Mouse (Mus musculus) kidney, postnatal 0 days (tissue): ENCODE results near the gene Fosl1. TPM values are rescaled to one million over a fixed set of nuclear protein-coding genes. Genes with fewer than 3 reads are reported as not detected.
"Not testable (repeated sequence)": the region's sequence is repeated elsewhere in the genome, so short reads cannot be mapped to it uniquely, and the experiment has no call there.

ENCODE experiments used
- ATAC-seq: fragments of 200-750 bp; cut with Nextera tagmentation; replicated peaks from 2 replicates; pipeline ENCODE4 v1.8.0; 2017; ENCODE audit warnings: low read depth, moderate number of reproducible peaks, moderate TSS enrichment, moderate library complexity; ENCODE audit not compliant: low FRiP score
- DNase-seq: peaks from one replicate; pipeline ENCODE4 v3.0.0-alpha.2; 2016; ENCODE audit warnings: low spot score
- H3K27ac ChIP-seq: fragments of 300-500 bp; sonication (generic); 2 replicates; pipeline ENCODE4 v1.5.1; 2014; ENCODE audit warnings: mild to moderate bottlenecking
- H3K27me3 ChIP-seq: fragments of 300-500 bp; sonication (generic); 2 replicates; pipeline ENCODE4 v1.6.1; 2014; ENCODE audit warnings: low read length, mixed read lengths; ENCODE audit not compliant: insufficient read depth
- H3K36me3 ChIP-seq: fragments of 300-500 bp; sonication (generic); 2 replicates; pipeline ENCODE4 v1.6.1; 2014; ENCODE audit warnings: low read length, mixed read lengths; ENCODE audit not compliant: insufficient read depth
- H3K4me1 ChIP-seq: fragments of 300-500 bp; sonication (generic); replicated peaks from 2 replicates; pipeline ENCODE4 v1.6.1; 2014; ENCODE audit warnings: antibody characterized with exemption, low read length, mixed read lengths; ENCODE audit not compliant: insufficient read depth
- H3K4me2 ChIP-seq: fragments of 300-500 bp; sonication (generic); 2 replicates; pipeline ENCODE4 v1.6.1; 2014; ENCODE audit warnings: mild to moderate bottlenecking, low read length, moderate library complexity, mixed read lengths
- H3K4me3 ChIP-seq: fragments of 300-500 bp; sonication (generic); replicated peaks from 2 replicates; pipeline ENCODE4 v1.5.1; 2014; ENCODE audit warnings: low read depth, low read length
- H3K9ac ChIP-seq: fragments of 300-500 bp; sonication (generic); 2 replicates; pipeline ENCODE4 v1.6.1; 2014; ENCODE audit warnings: low read depth, low read length
- H3K9me3 ChIP-seq: fragments of 300-500 bp; sonication (generic); replicated peaks from 2 replicates; pipeline ENCODE4 v1.6.1; 2016; ENCODE audit warnings: low read length, inconsistent platforms, mixed read lengths
- CTCF ChIP-seq: IDR thresholded peaks from 2 replicates; pipeline ENCODE4 v1.5.1; 2016; ENCODE audit warnings: antibody characterized with exemption, low read depth, mild to moderate bottlenecking, moderate library complexity
- WGBS: fragments of 180-500 bp; shearing (Covaris S2); extraction: QIAGEN DNeasy Blood & Tissue Kit; methylation state at CpG from one replicate; pipeline ENCODE4 v1.1.7; 2014; 5-methylcytosine and 5-hydroxymethylcytosine counted together
- polyA plus RNA-seq: library from polyadenylated mRNA; unstranded; fragments of >200 nt; fragmentation: Nextera tagmentation; extraction: Ambion mirVana; gene quantifications from 2 replicates; pipeline ENCODE4 v1.2.1, GENCODE M21; 2015

The Fosl1 gene
- polyA plus RNA-seq, 1 experiment from 2014 or later = not detected

DNA sequence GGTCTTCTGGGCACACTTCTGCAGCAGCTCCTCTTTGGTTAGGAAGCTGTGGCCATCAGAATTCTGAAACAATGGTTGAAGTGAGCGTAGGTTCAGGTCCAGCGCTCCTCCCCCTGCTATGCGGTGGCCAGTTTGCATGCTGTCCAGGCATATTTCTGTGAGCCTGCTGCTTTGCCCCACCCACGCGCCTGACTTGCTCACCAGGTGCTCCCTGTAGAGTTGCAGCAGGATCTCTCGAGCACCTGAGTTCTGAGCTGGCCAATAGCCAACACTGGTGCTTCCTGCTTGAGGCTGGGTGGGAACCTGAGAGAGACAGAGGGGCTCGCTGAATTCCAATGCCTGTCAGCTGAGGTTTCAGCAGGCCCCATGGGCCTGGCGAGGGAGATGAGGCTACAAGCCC is 38.9 kb downstream of the Fosl1 start:
- Histone ChIP-seq H3K9me3 (no peaks in the 10 kb centered on the region), H3K4me3 (no peak overlapping the region), H3K27ac (no peak overlapping the region), H3K36me3 (peaks cover 39% of the 10 kb centered on the region), H3K4me1 (no peaks in the 10 kb centered on the region; the same call in 1 of the 2 replicates), H3K9ac (peak overlapping the region; percentile 20; the same call in 1 of the 2 replicates), H3K4me2 (no peak overlapping the region), H3K27me3 (no peaks in the 10 kb centered on the region)
- no peak for DNase-seq
- 67% methylated on average over 8 of the region's 8 CpGs for WGBS
- TF ChIP-seq CTCF = no peak
- no peak for ATAC-seq

DNA sequence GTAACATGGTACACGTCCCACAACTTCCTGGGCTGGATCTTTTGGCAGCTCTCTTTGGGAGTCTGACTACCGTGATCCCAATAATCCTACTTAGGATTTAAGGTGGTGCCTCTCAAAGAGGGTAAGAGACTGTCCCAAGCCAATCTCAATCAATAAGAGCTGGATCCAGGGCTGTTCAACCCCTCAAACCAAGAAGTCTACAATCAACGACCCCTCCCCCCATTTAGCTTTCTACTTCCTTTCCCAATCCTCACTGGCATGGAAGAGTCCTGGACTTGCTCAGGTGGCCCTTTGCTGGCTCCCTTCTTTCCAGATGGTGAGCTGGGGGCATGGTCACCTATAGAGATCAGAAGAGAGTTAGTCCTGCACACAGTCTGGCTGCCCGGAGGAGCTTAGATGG is 39.4 kb downstream of the Fosl1 start:
- no peak overlapping the region for H3K27ac ChIP-seq
- H3K4me1 ChIP-seq = peaks cover under 1% of the 10 kb centered on the region; the same call in 1 of the 2 replicates
- H3K36me3 ChIP-seq = peaks cover 34% of the 10 kb centered on the region
- no peak for TF ChIP-seq CTCF
- no peaks in the 10 kb centered on the region for H3K27me3 ChIP-seq
- no peaks in the 10 kb centered on the region for H3K9me3 ChIP-seq
- H3K9ac ChIP-seq = no peak overlapping the region
- 76% methylated on average over 4 of the region's 4 CpGs for WGBS
- ATAC-seq (no peak), DNase-seq (no peak)
- H3K4me3 ChIP-seq = no peak overlapping the region
- no peak overlapping the region for H3K4me2 ChIP-seq

DNA sequence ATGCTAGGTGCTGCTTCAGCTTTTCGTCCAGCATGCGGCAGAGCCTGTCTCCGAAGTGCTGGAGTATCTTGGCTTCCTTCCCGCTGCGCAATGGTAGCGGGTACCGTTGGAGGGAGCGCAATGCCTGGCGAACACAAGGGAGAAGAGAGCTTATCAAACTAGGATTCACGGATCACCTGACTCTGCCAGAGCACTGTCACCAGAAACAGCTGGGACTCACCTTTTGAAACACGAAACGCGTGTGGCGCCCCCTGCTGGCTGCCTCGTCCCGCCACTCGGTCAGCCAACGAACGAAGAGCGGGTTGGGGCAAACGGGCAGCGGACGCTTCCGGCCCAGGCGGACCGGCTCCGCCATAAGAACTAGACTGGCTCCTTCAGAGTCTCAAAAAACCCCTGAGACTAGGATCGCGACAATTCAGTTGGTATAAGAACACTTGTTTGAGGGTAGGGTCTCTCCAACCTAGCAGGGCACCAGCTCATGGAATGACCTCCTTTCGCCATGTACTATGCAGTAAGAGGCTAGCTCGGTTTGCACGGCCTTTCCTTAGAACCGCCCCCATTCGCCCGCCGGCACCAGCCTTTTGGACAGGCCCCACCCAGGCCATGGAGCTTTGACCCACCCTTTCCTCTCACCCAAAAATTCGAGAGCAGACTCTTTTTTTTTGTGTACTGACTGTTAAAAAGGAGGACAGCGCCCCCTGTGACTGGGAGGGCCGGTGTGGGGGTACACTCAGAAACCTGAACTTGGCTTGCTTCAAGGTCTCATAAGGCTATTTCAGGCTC is 40.6 kb downstream of the Fosl1 start, which contains the start of gene Mus81:
Mus81 (minus strand) TSS at position 635 of the 783 bp plus-strand sequence.
- Histone ChIP-seq H3K4me2 (peak within 1 kb of the TSS; percentile 72), H3K36me3 (peaks cover 29% of the 10 kb centered on the region), H3K4me1 (peaks cover 4% of the 10 kb centered on the region), H3K9ac (peak within 1 kb of the TSS; percentile 49), H3K4me3 (peak within 1 kb of the TSS; percentile 48), H3K27me3 (no peaks in the 10 kb centered on the region), H3K27ac (peak within 1 kb of the TSS; percentile 99), H3K9me3 (no peaks in the 10 kb centered on the region)
- WGBS = 1% methylated on average over 39 of the region's 39 CpGs
- peak; percentile 71 for ATAC-seq
- TF ChIP-seq CTCF = peak; percentile 89
- peak; percentile 99 for DNase-seq

DNA sequence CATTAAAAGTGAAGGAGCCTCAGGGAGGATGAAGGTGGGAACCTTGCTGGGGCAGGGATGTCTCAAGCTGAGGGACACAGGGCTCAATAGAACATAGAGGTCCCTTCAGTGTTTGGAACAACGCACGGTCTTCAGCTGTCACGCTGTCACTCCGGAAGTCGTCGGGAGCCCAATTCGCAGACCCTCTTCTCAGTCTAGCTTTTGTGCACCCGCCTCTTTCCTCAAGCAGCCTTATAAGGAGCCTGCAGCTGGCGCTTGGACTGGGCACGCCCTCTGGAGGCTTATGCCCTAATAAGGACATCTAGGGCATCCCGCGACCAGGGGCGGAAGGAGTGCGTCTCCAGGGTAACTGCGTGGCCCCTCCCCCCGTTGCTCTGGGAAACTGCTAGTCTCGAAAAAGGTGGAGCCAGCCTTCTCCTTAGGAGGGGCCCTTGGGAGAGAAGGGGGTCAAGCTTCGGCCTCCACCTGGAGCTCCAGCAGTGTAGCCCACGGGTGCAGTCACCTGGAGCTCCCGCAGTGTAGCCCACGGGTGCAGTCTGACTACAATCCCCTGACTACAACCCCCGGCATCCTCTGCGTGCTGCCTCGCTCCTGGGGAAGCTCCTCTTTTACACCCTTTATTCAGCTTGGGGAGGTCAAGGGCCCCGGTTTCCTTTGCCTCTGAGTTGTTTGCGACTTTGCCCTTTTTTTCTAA is 41.7 kb downstream of the Fosl1 start:
- peak overlapping the region; percentile 48 for H3K4me3 ChIP-seq
- peaks cover 4% of the 10 kb centered on the region for H3K4me1 ChIP-seq
- peak overlapping the region; percentile 49 for H3K9ac ChIP-seq
- H3K4me2 ChIP-seq = peak overlapping the region; percentile 72
- peaks cover 27% of the 10 kb centered on the region for H3K36me3 ChIP-seq
- H3K9me3 ChIP-seq = no peaks in the 10 kb centered on the region
- peak; percentile 55 for TF ChIP-seq CTCF
- WGBS = under 1% methylated on average over 26 of the region's 26 CpGs
- peak overlapping the region; percentile 99 for H3K27ac ChIP-seq
- DNase-seq = peak; percentile 99
- H3K27me3 ChIP-seq = no peaks in the 10 kb centered on the region
- peak; percentile 77 for ATAC-seq

DNA sequence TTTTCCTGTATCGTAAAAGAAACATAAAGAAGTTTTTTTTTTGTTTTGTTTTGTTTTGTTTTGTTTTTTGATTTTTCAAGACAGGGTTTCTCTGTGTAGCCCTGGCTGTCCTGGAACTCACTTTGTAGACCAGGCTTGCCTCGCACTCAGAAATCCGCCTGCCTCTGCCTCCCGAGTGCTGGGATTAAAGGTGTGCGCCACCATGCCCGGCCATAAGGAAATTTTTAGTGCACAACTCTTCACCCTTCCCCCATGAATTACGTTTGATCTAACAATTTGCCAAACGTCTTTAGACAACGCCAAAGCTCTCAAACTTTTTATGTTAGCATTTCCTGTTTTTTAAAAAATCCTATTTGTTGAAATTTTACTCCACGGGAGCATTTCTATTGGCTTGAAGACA is 42.4 kb downstream of the Fosl1 start:
- Histone ChIP-seq H3K36me3 (peaks cover 26% of the 10 kb centered on the region; the same call in 1 of the 2 replicates), H3K27ac (peak overlapping the region; percentile 99), H3K4me2 (peak overlapping the region; percentile 72), H3K4me3 (peak overlapping the region; percentile 48; the same call in 1 of the 2 replicates)
- DNase-seq, ATAC-seq, H3K9me3 ChIP-seq, H3K27me3 ChIP-seq, H3K9ac ChIP-seq, H3K4me1 ChIP-seq: not testable (repeated sequence)
- WGBS = 35% methylated on average over 10 of the region's 10 CpGs

DNA sequence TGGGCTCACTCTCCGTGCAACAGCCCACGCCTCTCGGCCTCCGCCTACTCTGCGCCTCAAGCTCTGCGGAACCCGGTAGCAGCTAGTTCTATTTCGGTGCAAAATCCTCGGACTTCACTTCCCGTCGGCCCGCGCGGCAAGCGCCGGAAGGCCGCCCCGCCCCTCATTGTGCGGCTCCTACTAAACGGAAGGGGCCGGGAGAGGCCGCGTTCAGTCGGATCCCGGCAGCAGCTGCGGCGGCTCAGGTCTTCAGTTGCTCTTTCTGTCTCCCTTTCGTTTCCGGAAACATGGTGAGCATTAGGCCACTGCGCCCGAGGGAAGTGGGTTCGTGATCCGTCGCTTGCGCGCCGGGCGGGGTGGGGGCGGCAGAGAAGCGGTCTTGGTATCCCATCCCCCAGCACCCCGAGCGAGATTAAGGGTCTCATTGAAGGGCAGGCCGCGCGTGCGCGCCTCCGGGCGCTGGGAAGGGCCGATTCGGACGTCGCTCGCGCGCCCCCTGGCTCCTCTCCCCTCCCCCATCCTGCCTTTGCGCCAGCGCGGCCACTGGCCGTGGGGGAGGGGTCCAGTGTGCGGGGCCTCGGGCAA is 43.1 kb downstream of the Fosl1 start, which contains the start of gene Cfl1:
Cfl1 (plus strand) TSS at position 143 of the 585 bp plus-strand sequence.
- peaks cover 4% of the 10 kb centered on the region for H3K4me1 ChIP-seq
- ATAC-seq (peak; percentile 53), DNase-seq (peak; percentile 98)
- peak; percentile 36; the same call in 1 of the 2 replicates for TF ChIP-seq CTCF
- H3K27ac ChIP-seq = peak within 1 kb of the TSS; percentile 99
- no peaks in the 10 kb centered on the region for H3K27me3 ChIP-seq
- peak within 1 kb of the TSS; percentile 87 for H3K9ac ChIP-seq
- peak within 1 kb of the TSS; percentile 99 for H3K4me3 ChIP-seq
- peak within 1 kb of the TSS; percentile 77 for H3K4me2 ChIP-seq
- peaks cover 21% of the 10 kb centered on the region; the same call in 1 of the 2 replicates for H3K36me3 ChIP-seq
- H3K9me3 ChIP-seq = no peaks in the 10 kb centered on the region
- WGBS = under 1% methylated on average over 61 of the region's 62 CpGs
